Mouse (Mus musculus): ENCODE measurements at regions not wholly inside any gene's neighbourhood (a gene's known extent, or its start where the extent isn't known, plus 50 kb on each side); places are given as distances from the start of the nearest gene placed in this dataset.
"Not testable (repeated sequence)": the region's sequence is repeated elsewhere in the genome, so short reads cannot be mapped to it uniquely, and the experiment has no call there.

- no peak for DNase-seq
- intact Hi-C loops (cut with DNase I): no loop called here
Observed at GRCm38 (mm10) chr8:5523281-5523680, 418.1 kb upstream of the Slc10a2 start.

GRCm38 (mm10) chr8:5495861-5496260 lies 390.7 kb upstream of the Slc10a2 start:
- DNase-seq: no peak
- intact Hi-C loops (cut with DNase I): no loop called here

DNA sequence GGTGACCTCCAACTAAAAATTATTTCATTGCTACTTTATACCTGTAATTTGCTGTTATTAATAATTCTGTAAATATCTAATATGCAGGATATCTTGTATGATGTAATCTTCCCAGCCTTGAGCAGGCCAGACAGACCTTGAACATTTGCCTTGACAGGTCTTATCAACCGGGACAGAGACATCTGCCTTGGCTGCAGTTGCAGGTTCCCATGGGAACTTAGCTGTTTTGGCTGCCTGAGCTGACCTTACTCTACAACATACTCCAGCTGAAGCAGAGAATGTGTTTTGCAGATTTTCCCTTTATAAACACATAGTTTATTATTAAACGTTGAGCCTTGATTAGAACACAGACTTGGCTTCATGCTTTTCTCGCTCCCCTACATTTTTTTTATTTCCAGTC lies 385.3 kb upstream of the Slc10a2 start:
- DNase-seq: peak; percentile 18 to 23
- intact Hi-C loops (cut with DNase I): no loop called here

DNA sequence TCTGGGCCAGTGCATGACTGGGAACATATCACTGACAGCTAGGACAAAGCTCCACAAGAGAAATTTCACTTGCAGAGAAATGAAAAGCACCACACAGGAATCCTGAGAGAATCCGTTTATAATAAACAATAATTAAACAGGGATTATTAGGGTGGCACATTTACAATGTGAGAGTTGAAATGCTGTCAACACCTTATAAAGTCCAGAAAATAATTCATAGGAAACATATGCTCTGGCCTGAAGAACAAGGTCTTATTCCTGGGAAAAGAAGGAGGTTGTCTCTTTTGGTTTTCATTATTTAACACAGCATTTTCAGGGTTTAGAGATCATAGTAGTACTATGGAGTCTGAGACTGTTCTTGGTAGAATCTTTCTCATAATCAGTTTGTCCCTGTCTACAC lies 377.8 kb upstream of the Slc10a2 start:
- DNase-seq: no peak

DNA sequence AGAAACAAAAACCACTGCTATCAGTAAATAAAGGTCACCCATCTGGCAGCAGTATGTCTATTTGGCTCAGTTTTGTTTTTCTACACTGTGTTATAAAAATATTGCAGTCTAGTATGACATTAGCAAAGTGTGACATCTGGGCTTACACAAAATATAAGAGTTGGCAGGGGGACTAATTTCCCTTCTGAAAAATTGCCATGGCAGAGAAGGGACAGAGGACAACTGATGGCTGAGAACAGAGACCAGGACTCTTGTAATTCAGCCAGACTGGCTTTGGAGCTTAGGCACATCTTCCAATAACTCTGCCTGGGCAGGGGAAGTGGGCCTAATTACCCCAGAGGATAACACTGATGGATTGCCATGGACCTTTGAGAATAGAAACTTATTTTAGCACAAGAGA lies 367.8 kb upstream of the Slc10a2 start:
- intact Hi-C loops (cut with DNase I): no loop called here
- peak in 1 of 2 experiments; percentile 3 for DNase-seq

More for the DNA sequence above, 377.8 kb upstream of the Slc10a2 start:
- intact Hi-C loops (cut with DNase I): no loop called here

- no peak for DNase-seq
- intact Hi-C loops (cut with DNase I): no loop called here
Observed at GRCm38 (mm10) chr8:5472582-5472981, 367.4 kb upstream of the Slc10a2 start.

DNA sequence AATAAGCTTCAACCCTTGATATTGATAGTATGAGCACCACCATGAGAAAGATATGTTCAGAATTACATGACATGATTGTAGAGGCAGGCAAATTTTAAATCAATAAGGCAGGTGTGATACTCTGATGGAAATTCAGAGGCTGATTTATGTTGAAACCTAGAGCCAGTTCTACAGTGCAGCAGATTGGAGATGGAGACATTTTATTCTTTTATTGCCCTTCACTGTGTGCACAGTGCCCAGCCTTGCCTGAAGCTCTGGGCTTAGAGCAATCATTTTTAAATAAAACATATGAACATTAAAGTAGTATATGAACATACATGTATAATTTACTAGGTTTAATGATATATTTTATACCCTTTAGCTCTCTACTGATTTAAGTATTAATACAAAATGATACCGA lies 352.5 kb upstream of the Slc10a2 start:
- no peak for DNase-seq
- intact Hi-C loops (cut with DNase I): no loop called here

- no peak for DNase-seq
- intact Hi-C loops (cut with DNase I): no loop called here
Observed at GRCm38 (mm10) chr8:5453469-5453868, 348.3 kb upstream of the Slc10a2 start.

- DNase-seq; intact Hi-C loops (cut with DNase I): not testable (repeated sequence)
Observed at GRCm38 (mm10) chr8:5442243-5442642, 337.1 kb upstream of the Slc10a2 start.

DNA sequence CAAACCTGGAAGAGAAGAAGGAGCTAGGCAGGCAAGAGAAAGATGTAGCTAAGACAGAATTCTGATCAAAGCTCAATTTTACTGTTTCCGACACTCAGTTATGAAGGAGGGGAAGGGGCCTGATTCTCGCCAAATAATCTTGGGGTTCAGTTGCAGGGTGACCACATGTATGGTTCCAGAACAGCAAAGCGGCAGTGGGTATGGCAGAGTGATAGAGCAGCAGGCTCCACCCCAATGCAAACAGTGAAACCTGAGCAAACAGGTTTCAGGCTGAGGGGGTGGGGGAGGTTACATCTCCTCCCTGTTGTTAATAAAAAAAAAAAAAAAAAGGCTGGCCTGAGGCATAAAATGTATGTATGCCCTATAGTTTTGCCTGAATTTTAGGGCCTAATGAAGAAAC lies 335.3 kb upstream of the Slc10a2 start:
- DNase-seq; intact Hi-C loops (cut with DNase I): not testable (repeated sequence)

GRCm38 (mm10) chr8:5439054-5439453 lies 333.9 kb upstream of the Slc10a2 start:
- no peak for DNase-seq
- intact Hi-C loops (cut with DNase I): no loop called here

GRCm38 (mm10) chr8:5428303-5428971 lies 323.3 kb upstream of the Slc10a2 start:
- DNase-seq: no peak
- intact Hi-C loops (cut with DNase I): no loop called here

DNA sequence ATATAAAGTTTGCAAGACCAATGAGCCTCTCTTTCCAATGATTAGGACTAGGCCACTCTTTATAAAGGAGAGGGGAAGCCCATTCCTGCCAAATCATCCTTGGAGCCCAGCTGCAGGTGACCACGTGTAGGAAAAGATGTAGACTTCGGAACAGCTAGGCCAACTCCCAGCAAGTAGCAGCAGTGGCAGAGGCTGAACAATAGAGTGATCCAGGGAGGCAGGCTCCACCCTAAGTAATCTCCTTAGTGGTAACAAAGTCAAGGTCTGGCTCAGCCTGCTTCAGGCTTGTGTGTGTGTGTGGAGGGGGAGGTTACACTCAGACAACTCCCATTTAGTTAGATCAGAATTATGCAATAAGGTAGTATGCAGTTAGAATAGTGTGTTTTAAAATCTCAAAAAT lies 311.7 kb upstream of the Slc10a2 start:
- intact Hi-C loops (cut with DNase I); DNase-seq: not testable (repeated sequence)

DNA sequence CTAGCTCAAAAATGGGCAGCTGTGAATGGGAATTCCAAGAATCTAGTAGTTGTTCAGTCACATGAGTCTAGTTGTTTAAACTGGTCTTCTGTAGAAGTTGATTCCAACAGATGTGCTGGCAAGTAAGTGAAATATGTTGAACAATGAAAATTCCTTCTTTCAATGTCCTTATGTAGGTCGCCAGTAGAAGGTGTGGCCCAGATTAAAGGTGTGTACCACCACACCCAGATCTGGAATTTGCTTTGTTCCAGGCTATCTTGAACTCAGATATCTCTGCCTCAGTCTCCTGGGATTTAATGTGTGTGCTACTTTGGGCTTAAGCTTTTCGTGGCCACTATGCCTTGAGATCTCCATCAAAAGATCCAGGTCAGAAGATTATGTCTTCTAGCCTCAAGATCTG lies 279.7 kb upstream of the Slc10a2 start:
- intact Hi-C loops (cut with DNase I): no loop called here
- no peak for DNase-seq

GRCm38 (mm10) chr8:5378001-5378400 lies 272.9 kb upstream of the Slc10a2 start:
- no peak for DNase-seq
- intact Hi-C loops (cut with DNase I): no loop called here

DNA sequence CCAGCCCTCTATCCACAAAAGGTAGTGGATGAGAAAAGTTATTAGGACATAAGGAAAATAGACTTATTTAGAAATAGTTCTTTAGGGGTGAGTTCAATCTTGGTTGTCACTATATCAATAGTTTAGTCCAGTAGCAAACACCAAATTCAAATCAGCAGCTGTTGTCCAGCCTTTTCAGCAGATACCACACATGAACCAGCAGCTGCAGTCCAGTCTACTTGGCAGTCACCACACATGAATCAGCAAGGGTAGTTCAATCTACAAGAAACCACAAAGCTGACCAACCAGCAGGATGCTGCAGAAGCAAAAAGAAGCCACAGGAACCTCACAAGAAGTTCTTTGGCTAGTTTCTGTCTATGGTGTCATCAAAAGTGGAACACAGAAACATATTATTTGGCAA lies 234.8 kb upstream of the Slc10a2 start:
- intact Hi-C loops (cut with DNase I): no loop called here
- DNase-seq: no peak

DNA sequence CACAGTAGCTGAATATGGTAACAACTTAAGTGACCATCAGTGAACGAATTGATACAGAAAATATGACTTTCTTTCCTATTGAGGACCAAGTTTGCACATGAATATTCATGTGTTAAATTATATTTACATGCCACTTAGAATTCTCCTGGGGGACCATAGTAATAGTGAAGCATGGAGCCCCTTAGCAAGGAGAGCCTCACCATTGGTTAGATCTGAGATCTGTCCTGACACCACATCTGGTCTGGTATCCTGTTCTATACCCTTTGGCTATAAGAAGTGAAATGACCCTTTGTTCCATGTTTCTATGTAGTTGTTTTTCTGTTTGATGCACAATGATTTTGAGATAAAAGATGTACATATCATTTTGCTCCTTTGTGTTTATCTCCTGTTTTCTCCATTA lies 209.4 kb upstream of the Slc10a2 start:
- no peak for DNase-seq
- intact Hi-C loops (cut with DNase I): no loop called here

- no peak for DNase-seq
- intact Hi-C loops (cut with DNase I): no loop called here
Observed at GRCm38 (mm10) chr8:5299982-5300381, 194.8 kb upstream of the Slc10a2 start.

DNA sequence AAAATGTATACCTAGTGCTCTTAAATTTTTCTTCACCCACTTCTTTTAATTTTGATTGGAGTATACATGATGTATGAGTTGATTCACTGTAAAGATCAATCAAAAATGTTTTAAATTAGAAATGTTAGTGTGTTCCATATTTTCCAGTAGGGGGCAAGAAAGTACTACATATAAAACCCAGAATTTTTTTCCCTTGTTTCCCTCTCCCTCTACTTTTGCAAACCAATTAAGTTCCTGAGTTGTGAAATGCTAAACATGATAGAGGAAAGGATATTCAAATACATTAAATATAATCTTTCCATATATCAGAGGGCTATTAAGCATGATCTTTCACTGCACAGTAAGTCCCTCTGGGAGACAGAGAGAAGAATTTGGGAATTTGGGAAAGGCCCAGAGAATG lies 192.0 kb upstream of the Slc10a2 start:
- intact Hi-C loops (cut with DNase I): no loop called here
- no peak for DNase-seq

DNA sequence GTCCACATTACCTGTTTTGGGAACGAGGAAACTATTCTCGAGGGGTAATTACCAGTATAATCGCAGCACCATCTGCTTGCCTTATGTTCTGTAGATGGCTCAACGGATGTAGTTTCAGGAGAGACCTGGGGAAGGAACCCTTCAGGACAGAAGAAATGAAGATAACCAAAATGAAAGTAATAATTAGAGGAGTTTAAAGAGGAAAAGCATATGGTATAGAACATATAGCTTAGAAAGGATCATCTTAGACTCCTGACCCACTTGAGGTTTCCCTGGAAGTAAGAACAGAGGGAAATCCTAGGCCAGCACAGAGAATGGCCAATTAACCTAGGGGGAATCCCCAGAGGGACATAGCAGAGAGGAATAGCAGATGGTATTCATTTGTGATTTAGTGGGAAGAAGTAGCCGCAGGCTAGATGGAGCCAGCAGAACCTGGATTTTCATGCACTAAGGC lies 180.6 kb upstream of the Slc10a2 start:
- no peak for DNase-seq
- intact Hi-C loops (cut with DNase I): no loop called here

DNA sequence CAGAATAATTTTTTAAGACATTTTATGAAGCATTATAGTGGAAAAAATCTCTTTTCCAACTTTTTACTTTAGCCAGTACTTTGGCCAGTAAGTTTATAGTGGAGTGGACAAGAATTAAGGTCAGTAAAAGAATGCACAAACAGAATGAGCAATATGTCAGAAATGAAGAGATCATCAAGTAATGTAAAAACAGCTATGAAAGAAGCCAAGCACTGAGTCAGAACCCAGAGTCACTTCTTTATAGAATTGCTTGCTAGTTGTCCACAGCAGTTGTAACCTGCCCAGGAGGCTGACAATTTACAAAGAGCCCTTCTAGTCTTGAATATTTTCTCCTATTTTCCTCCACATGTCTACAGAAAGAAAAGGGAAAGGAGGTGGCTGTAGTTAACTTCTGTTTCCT lies 178.6 kb upstream of the Slc10a2 start:
- no peak for DNase-seq
- intact Hi-C loops (cut with DNase I): no loop called here

DNA sequence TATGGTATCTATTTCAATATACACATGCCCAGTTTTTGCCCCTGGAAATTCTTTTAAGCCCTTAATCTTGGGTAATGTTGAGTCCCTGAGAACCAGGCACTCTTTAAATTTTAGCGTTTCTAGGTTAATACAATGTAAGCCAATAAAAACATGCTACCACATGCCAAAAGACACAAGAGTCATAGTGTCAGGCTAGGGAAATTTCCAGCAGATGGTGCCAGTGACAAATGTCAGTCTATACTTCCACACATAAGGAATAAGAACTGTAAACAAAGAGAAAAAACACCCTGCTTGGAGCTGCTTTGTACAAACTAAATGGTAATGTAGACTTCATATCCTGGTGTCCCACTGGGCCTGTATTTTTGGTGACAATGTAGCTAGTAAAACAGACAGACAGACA lies 157.2 kb upstream of the Slc10a2 start:
- DNase-seq: no peak
- intact Hi-C loops (cut with DNase I): no loop called here

GRCm38 (mm10) chr8:5241871-5242270 lies 136.7 kb upstream of the Slc10a2 start:
- DNase-seq: peak; percentile 4 to 14
- intact Hi-C loops (cut with DNase I): not testable (repeated sequence)

All from heart, postnatal 36 days (tissue).